In genomic region chr7:45300270-45300669, GRCm38 (mm10) we compare ENCODE assay signal across 9 mouse cellular contexts. TPM values are rescaled to one million over a fixed set of nuclear protein-coding genes. Genes with fewer than 3 reads are reported as not detected.
A peak's percentile ranks its signal among the peaks of the same experiment; 100 is the strongest.
DNase-seq lines count a peak whose midpoint lies in the region; ATAC-seq and TF ChIP-seq lines count a peak whose summit lies in the region.
"Had no signal": no experiment of that assay in that cellular context is flagged by ENCODE, and none has a peak within 500 bp of the region (broad histone marks: within the 10 kb centered on the region; RNA-seq: fewer than 3 reads in every experiment).

No protein-coding gene starts in this region.

- no peak overlapping the region for H3K4me3 ChIP-seq in forebrain, embryonic 10.5 days
- H3K4me3 ChIP-seq in forebrain, embryonic 13.5 days: no peak overlapping the region
- H3K4me3 ChIP-seq in midbrain, embryonic 10.5 days: peak overlapping the region; percentile 20; the same call in 1 of the 2 replicates
- no peak overlapping the region for H3K4me3 ChIP-seq in small intestine, adult 2 months (ENCODE audit: low read depth, low read length)

- H3K9me3 ChIP-seq in forebrain, embryonic 10.5 days: no peaks in the 10 kb centered on the region
- H3K9me3 ChIP-seq in forebrain, embryonic 13.5 days (replicated peaks): no peaks in the 10 kb centered on the region
- no peaks in the 10 kb centered on the region for H3K9me3 ChIP-seq in midbrain, embryonic 10.5 days (replicated peaks)

- ATAC-seq in forebrain, embryonic 13.5 days: no peak

- no peak overlapping the region for H3K4me2 ChIP-seq in forebrain, embryonic 13.5 days

- peak; percentile 71; the same call in 1 of the 2 replicates for TF ChIP-seq CTCF in small intestine, adult 2 months (IDR thresholded peaks at IDR 0.05; ENCODE audit: extremely low read depth, insufficient read length, insufficient replicate concordance, low read depth, low read length)

- WGBS in forebrain, embryonic 10.5 days: 18% methylated on average over 6 of the region's 6 CpGs
- 14% methylated on average over 6 of the region's 6 CpGs for WGBS in forebrain, embryonic 13.5 days
- 15% methylated on average over 6 of the region's 6 CpGs for WGBS in midbrain, embryonic 10.5 days
- 5% methylated on average over 6 of the region's 6 CpGs for WGBS in small intestine, adult 2 months

- H3K27ac ChIP-seq in forebrain, embryonic 10.5 days: no peak overlapping the region
- H3K27ac ChIP-seq in forebrain, embryonic 13.5 days: no peak overlapping the region
- no peak overlapping the region for H3K27ac ChIP-seq in midbrain, embryonic 10.5 days (replicated peaks)
- H3K27ac ChIP-seq in small intestine, adult 2 months (ENCODE audit: insufficient read depth, low read depth, low read length): no peak overlapping the region

- H3K9ac ChIP-seq in forebrain, embryonic 13.5 days: no peak overlapping the region

- H3K4me1 ChIP-seq in forebrain, embryonic 10.5 days: peaks cover 16% of the 10 kb centered on the region
- H3K4me1 ChIP-seq in forebrain, embryonic 13.5 days: peaks cover 20% of the 10 kb centered on the region
- H3K4me1 ChIP-seq in midbrain, embryonic 10.5 days: peaks cover 19% of the 10 kb centered on the region
- H3K4me1 ChIP-seq in small intestine, adult 2 months (ENCODE audit: control insufficient read depth, insufficient read depth, insufficient read length, low read length): no peaks in the 10 kb centered on the region

- H3K36me3 ChIP-seq in forebrain, embryonic 10.5 days (replicated peaks): no peaks in the 10 kb centered on the region
- no peaks in the 10 kb centered on the region for H3K36me3 ChIP-seq in forebrain, embryonic 13.5 days (ENCODE audit: poor library complexity, severe bottlenecking)
- no peaks in the 10 kb centered on the region for H3K36me3 ChIP-seq in midbrain, embryonic 10.5 days
- peaks cover 22% of the 10 kb centered on the region for H3K36me3 ChIP-seq in small intestine, adult 2 months (ENCODE audit: control insufficient read depth, insufficient read depth, low read length)

- peaks cover 15% of the 10 kb centered on the region for H3K27me3 ChIP-seq in forebrain, embryonic 10.5 days (ENCODE audit: poor library complexity, severe bottlenecking)
- peaks cover 7% of the 10 kb centered on the region for H3K27me3 ChIP-seq in forebrain, embryonic 13.5 days
- H3K27me3 ChIP-seq in midbrain, embryonic 10.5 days (ENCODE audit: low read depth, poor library complexity, severe bottlenecking): no peaks in the 10 kb centered on the region; the same call in 1 of the 2 replicates
- H3K27me3 ChIP-seq in small intestine, adult 2 months (ENCODE audit: control insufficient read depth, insufficient read depth, low read length): no peaks in the 10 kb centered on the region

- intact Hi-C loops in heart, postnatal 36 days (cut with DNase I): no loop called here

- TF ChIP-seq POLR2A in small intestine, adult 2 months (IDR thresholded peaks at IDR 0.05; ENCODE audit: low read depth, low read length): no peak

- DNase-seq in forebrain, embryonic 10.5 days (ENCODE audit: extremely low spot score, low spot score): peak; percentile 37
- DNase-seq in ZHBTc4 (ENCODE audit: low read depth, low spot score): peak; percentile 78
- DNase-seq in embryo, embryonic 11 days: peak; percentile 72
- peak; percentile 59 to 73 for DNase-seq in heart, postnatal 36 days
- DNase-seq in layer of hippocampus, postnatal 25 days (ENCODE audit: extremely low spot score in 1 of 2, low spot score in 1 of 2): peak; percentile 56 to 70
- peak; percentile 49 for DNase-seq in midbrain, embryonic 10.5 days (ENCODE audit: low spot score)

RNA-seq across cellular contexts. Expression of gene Slc6a21, which starts 23.0 kb away (rescaled TPM):
- not detected in 2 replicates for polyA plus RNA-seq in forebrain, embryonic 10.5 days (2016; fragmentation: Nextera tagmentation; extraction: Ambion mirVana)
- polyA plus RNA-seq in forebrain, embryonic 13.5 days (2015; fragmentation: Nextera tagmentation; extraction: Ambion mirVana): not detected in 2 replicates
- total RNA-seq in heart, postnatal 36 days (2021): not detected
- total RNA-seq in layer of hippocampus, postnatal 25 days (2021): not detected
- not detected in 2 replicates for polyA plus RNA-seq in midbrain, embryonic 10.5 days (2016; fragmentation: Nextera tagmentation; extraction: Ambion mirVana)
- polyA plus RNA-seq in small intestine, adult 2 months (2012; rRNA removed): not detected in 2 replicates
- total RNA-seq: layer of hippocampus, adult 18-20 months had no signal

RNA-seq across cellular contexts. Expression of gene Trpm4, which starts 33.3 kb away (rescaled TPM):
- 8.3 and 8.9 TPM in 2 replicates for polyA plus RNA-seq in forebrain, embryonic 10.5 days (2016; fragmentation: Nextera tagmentation; extraction: Ambion mirVana)
- polyA plus RNA-seq in forebrain, embryonic 13.5 days (2015; fragmentation: Nextera tagmentation; extraction: Ambion mirVana): 5.0 and 6.4 TPM in 2 replicates
- total RNA-seq in heart, postnatal 36 days (2021): 10 to 100 TPM; 24.6 to 27.4 TPM
- 10 to 100 TPM; 14.1 to 18.5 TPM for total RNA-seq in layer of hippocampus, postnatal 25 days (2021)
- 7.0 and 9.6 TPM in 2 replicates for polyA plus RNA-seq in midbrain, embryonic 10.5 days (2016; fragmentation: Nextera tagmentation; extraction: Ambion mirVana)
- 101 and 257 TPM in 2 replicates for polyA plus RNA-seq in small intestine, adult 2 months (2012; rRNA removed)

RNA-seq across cellular contexts. Expression of gene Hrc, which starts 34.8 kb away (rescaled TPM):
- polyA plus RNA-seq in forebrain, embryonic 10.5 days (2016; fragmentation: Nextera tagmentation; extraction: Ambion mirVana): 0.31 and 0.42 TPM in 2 replicates
- 0.06 TPM in 1 of 2 replicates, not detected in the other for polyA plus RNA-seq in forebrain, embryonic 13.5 days (2015; fragmentation: Nextera tagmentation; extraction: Ambion mirVana)
- 100 to 1,000 TPM; 842 to 873 TPM for total RNA-seq in heart, postnatal 36 days (2021)
- under 1 TPM in 1 of 2 experiments, not detected in 1; 0.17 TPM for total RNA-seq in layer of hippocampus, postnatal 25 days (2021)
- polyA plus RNA-seq in midbrain, embryonic 10.5 days (2016; fragmentation: Nextera tagmentation; extraction: Ambion mirVana): 0.12 and 0.29 TPM in 2 replicates
- 0.14 and 0.46 TPM in 2 replicates for polyA plus RNA-seq in small intestine, adult 2 months (2012; rRNA removed)

RNA-seq across cellular contexts. Expression of gene Slc6a16, which starts 59.4 kb away (rescaled TPM):
- polyA plus RNA-seq in forebrain, embryonic 10.5 days (2016; fragmentation: Nextera tagmentation; extraction: Ambion mirVana): not detected in 2 replicates
- polyA plus RNA-seq in forebrain, embryonic 13.5 days (2015; fragmentation: Nextera tagmentation; extraction: Ambion mirVana): 0.11 and 0.23 TPM in 2 replicates
- not detected for total RNA-seq in heart, postnatal 36 days (2021)
- total RNA-seq in layer of hippocampus, postnatal 25 days (2021): 1 to 10 TPM; 1.6 to 2.2 TPM
- 0.07 TPM in 1 of 2 replicates, not detected in the other for polyA plus RNA-seq in midbrain, embryonic 10.5 days (2016; fragmentation: Nextera tagmentation; extraction: Ambion mirVana)
- not detected in 2 replicates for polyA plus RNA-seq in small intestine, adult 2 months (2012; rRNA removed)
